Mouse (Mus musculus) C2C12 (cell line): ENCODE measurements around the gene Zfp184. TPM values are rescaled to one million over a fixed set of nuclear protein-coding genes. Genes with fewer than 3 reads are reported as not detected.

ENCODE experiments used
- H3K27me3 ChIP-seq: one replicate; pipeline ENCODE4 v1.6.1; 2011; ENCODE audit not compliant: control insufficient read depth, insufficient read depth, insufficient read length
- H3K36me3 ChIP-seq: one replicate; pipeline ENCODE4 v1.6.1; 2011; ENCODE audit not compliant: control insufficient read depth, insufficient read depth
- H3K4me3 ChIP-seq: one replicate; pipeline ENCODE4 v1.5.1; 2011; ENCODE audit warnings: mild to moderate bottlenecking, control low read depth; ENCODE audit not compliant: poor library complexity, insufficient read depth, severe bottlenecking
- H3K79me2 ChIP-seq: one replicate; pipeline ENCODE4 v1.6.1; 2011; ENCODE audit not compliant: control insufficient read depth, insufficient read depth
- H3K79me3 ChIP-seq: one replicate; pipeline ENCODE4 v1.6.1; 2011; ENCODE audit warnings: low read depth, control low read depth
- H3ac ChIP-seq: one replicate; pipeline ENCODE3; 2011; ENCODE audit warnings: low read depth; ENCODE audit not compliant: control insufficient read depth, insufficient read length
- CEBPB ChIP-seq: IDR thresholded peaks from one replicate; pipeline ENCODE4 v1.6.1; 2011; ENCODE audit warnings: low read depth, mild to moderate bottlenecking, control low read depth, moderate library complexity
- CTCF ChIP-seq: IDR thresholded peaks from one replicate; pipeline ENCODE4 v1.5.1; 2011; ENCODE audit not compliant: control insufficient read depth, insufficient read depth, insufficient read length
- FOSL1 ChIP-seq: IDR thresholded peaks from one replicate; pipeline ENCODE4 v1.8.0; 2011; ENCODE audit warnings: mild to moderate bottlenecking, low read length; ENCODE audit not compliant: poor library complexity, insufficient read depth, severe bottlenecking
- MAX ChIP-seq: IDR thresholded peaks from one replicate; pipeline ENCODE4 v1.6.1; 2011; ENCODE audit warnings: mild to moderate bottlenecking, control low read depth
- MYOD1 ChIP-seq: IDR thresholded peaks from one replicate; pipeline ENCODE4 v1.6.1; 2011; ENCODE audit warnings: low read depth; ENCODE audit not compliant: control insufficient read depth, insufficient read length
- MYOG ChIP-seq: IDR thresholded peaks from one replicate; pipeline ENCODE4 v1.6.1; 2011; ENCODE audit not compliant: control insufficient read depth, insufficient read length; ENCODE audit errors: extremely low read depth
- USF1 ChIP-seq: IDR thresholded peaks from one replicate; pipeline ENCODE4 v1.6.1; 2011; ENCODE audit warnings: low read depth, mild to moderate bottlenecking, control low read depth, moderate library complexity
- polyA plus RNA-seq: library from polyadenylated mRNA; unstranded; fragments of >200 nt; fragmentation: generic; extraction: Trizol; gene quantifications from one replicate; pipeline ENCODE4 v1.2.1, GENCODE M21; 2012; ENCODE audit warnings: missing spikeins

Zfp184 gene
- polyA plus RNA-seq, 1 experiment = 1.4 TPM

GRCm38 (mm10) chr13:21940213-21940612 lies 4.7 kb upstream of the Zfp184 start:
- Histone ChIP-seq H3K79me3 (no peaks in the 10 kb centered on the region), H3ac (peak overlapping the region; percentile 24), H3K27me3 (no peaks in the 10 kb centered on the region), H3K36me3 (no peaks in the 10 kb centered on the region), H3K4me3 (peak overlapping the region; percentile 35), H3K79me2 (no peaks in the 10 kb centered on the region)
- TF ChIP-seq CTCF (no peak), FOSL1 (no peak), USF1 (peak; percentile 94), MYOD1 (no peak), MYOG (no peak), MAX (peak; percentile 25), CEBPB (no peak)

- Histone ChIP-seq H3K36me3 (no peaks in the 10 kb centered on the region), H3K79me2 (no peaks in the 10 kb centered on the region), H3K27me3 (no peaks in the 10 kb centered on the region), H3ac (peak overlapping the region; percentile 24), H3K79me3 (no peaks in the 10 kb centered on the region), H3K4me3 (peak overlapping the region; percentile 35)
- no peak for TF ChIP-seq USF1
- TF ChIP-seq CTCF = no peak
- no peak for TF ChIP-seq MYOG
- no peak for TF ChIP-seq MYOD1
- no peak for TF ChIP-seq MAX
- no peak for TF ChIP-seq CEBPB
- no peak for TF ChIP-seq FOSL1
These were observed 4.0 kb upstream of the Zfp184 start for GRCm38 (mm10) chr13:21940811-21941321.

GRCm38 (mm10) chr13:21943644-21944043 lies 1.2 kb upstream of the Zfp184 start:
- no peaks in the 10 kb centered on the region for H3K79me3 ChIP-seq
- no peak for TF ChIP-seq USF1
- no peak for TF ChIP-seq MYOG
- no peak for TF ChIP-seq CTCF
- no peak for TF ChIP-seq MAX
- no peak for TF ChIP-seq CEBPB
- no peak for TF ChIP-seq MYOD1
- TF ChIP-seq FOSL1 = no peak
- no peak overlapping the region for H3K4me3 ChIP-seq
- H3K36me3 ChIP-seq = no peaks in the 10 kb centered on the region
- H3K79me2 ChIP-seq = no peaks in the 10 kb centered on the region
- no peak overlapping the region for H3ac ChIP-seq
- no peaks in the 10 kb centered on the region for H3K27me3 ChIP-seq

GRCm38 (mm10) chr13:21944592-21944925 lies 335 bp upstream of the Zfp184 start:
- Histone ChIP-seq H3K4me3 (peak overlapping the region; percentile 54), H3K27me3 (no peaks in the 10 kb centered on the region), H3K36me3 (no peaks in the 10 kb centered on the region), H3ac (peak overlapping the region; percentile 53), H3K79me2 (no peaks in the 10 kb centered on the region), H3K79me3 (no peaks in the 10 kb centered on the region)
- no peak for TF ChIP-seq MYOG
- no peak for TF ChIP-seq MYOD1
- TF ChIP-seq MAX = peak; percentile 8
- no peak for TF ChIP-seq CTCF
- TF ChIP-seq USF1 = no peak
- TF ChIP-seq CEBPB = no peak
- no peak for TF ChIP-seq FOSL1

GRCm38 (mm10) chr13:21969269-21969668 lies 24.4 kb downstream of the Zfp184 start:
- no peaks in the 10 kb centered on the region for H3K79me2 ChIP-seq
- no peaks in the 10 kb centered on the region for H3K36me3 ChIP-seq
- no peak overlapping the region for H3ac ChIP-seq
- H3K27me3 ChIP-seq = no peaks in the 10 kb centered on the region
- no peak for TF ChIP-seq MYOD1
- no peak for TF ChIP-seq USF1
- H3K79me3 ChIP-seq = no peaks in the 10 kb centered on the region
- no peak overlapping the region for H3K4me3 ChIP-seq

GRCm38 (mm10) chr13:21969816-21970215 lies 24.9 kb downstream of the Zfp184 start:
- H3K27me3 ChIP-seq = no peaks in the 10 kb centered on the region
- H3ac ChIP-seq = no peak overlapping the region
- no peaks in the 10 kb centered on the region for H3K36me3 ChIP-seq
- no peak overlapping the region for H3K4me3 ChIP-seq
- TF ChIP-seq MYOD1 = no peak
- no peak for TF ChIP-seq MYOG
- no peak for TF ChIP-seq CTCF
- TF ChIP-seq CEBPB = no peak
- TF ChIP-seq USF1 = no peak
- no peak for TF ChIP-seq MAX
- no peak for TF ChIP-seq FOSL1
- H3K79me2 ChIP-seq = no peaks in the 10 kb centered on the region
- no peaks in the 10 kb centered on the region for H3K79me3 ChIP-seq
